Mouse (Mus musculus) yolk sac, embryonic 10.5 days (tissue): ENCODE measurements around the gene BC005624.
A peak's percentile ranks its signal among the peaks of the same experiment; 100 is the strongest.

Experiments
- DNase-seq: peaks from one replicate; pipeline ENCODE4 v3.0.0-alpha.2; 2017; ENCODE audit warnings: low spot score

Gene BC005624

GRCm38 (mm10) chr2:30928893-30929482 is 53.0 kb downstream of the BC005624 start:
- no peak for DNase-seq

GRCm38 (mm10) chr2:30927844-30928628 is 54.0 kb downstream of the BC005624 start:
- peak; percentile 48 for DNase-seq

GRCm38 (mm10) chr2:30927151-30927781 is 54.7 kb downstream of the BC005624 start:
- no peak for DNase-seq

- DNase-seq, result no peak
Observed at GRCm38 (mm10) chr2:30926381-30926780, 55.6 kb downstream of the BC005624 start.

GRCm38 (mm10) chr2:30925181-30925580 is 56.8 kb downstream of the BC005624 start:
- DNase-seq, result no peak

- no peak for DNase-seq
Observed at GRCm38 (mm10) chr2:30923099-30923498, 58.9 kb downstream of the BC005624 start.
